Mouse (Mus musculus): Measurements from ENCODE around the gene Gnpat. TPM values are rescaled to one million over a fixed set of nuclear protein-coding genes. Genes with fewer than 3 reads are reported as not detected.
"Not testable (repeated sequence)": the region's sequence is repeated elsewhere in the genome, so short reads cannot be mapped to it uniquely, and the experiment has no call there.

Gene Gnpat
- total RNA-seq, 2 experiments from 2014 or later = 56.6 to 61.4 TPM

GRCm38 (mm10) chr8:124839371-124839770, 23.5 kb upstream of the Gnpat start:
- intact Hi-C loops (cut with DNase I) = no loop called here
- no peak for DNase-seq (ENCODE audit: extremely low spot score in 1 of 2, low spot score in 2 of 2)

DNA sequence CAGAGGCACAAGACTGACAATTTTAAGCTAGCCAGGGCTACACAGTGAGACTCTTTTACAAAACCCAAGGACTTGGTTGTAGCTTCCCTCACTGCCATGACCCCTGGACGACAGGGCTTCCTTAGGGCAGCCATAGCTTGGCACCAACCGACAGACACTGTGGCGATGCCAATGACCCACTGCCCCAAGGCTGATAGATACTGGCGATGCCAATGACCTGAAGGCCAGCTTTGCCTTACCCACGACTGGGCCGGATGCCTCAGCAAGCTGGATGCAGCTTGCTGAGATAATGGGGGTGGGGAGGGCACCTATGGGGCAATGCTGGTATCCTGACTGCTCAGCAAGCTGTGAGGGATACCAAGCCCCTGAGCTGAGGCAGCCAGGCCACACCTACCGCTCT, 21.9 kb upstream of the Gnpat start:
- intact Hi-C loops (cut with DNase I) = no loop called here
- no peak for DNase-seq (ENCODE audit: extremely low spot score in 1 of 2, low spot score in 2 of 2)

GRCm38 (mm10) chr8:124841775-124842174, 21.1 kb upstream of the Gnpat start:
- intact Hi-C loops (cut with DNase I) = no loop called here

DNA sequence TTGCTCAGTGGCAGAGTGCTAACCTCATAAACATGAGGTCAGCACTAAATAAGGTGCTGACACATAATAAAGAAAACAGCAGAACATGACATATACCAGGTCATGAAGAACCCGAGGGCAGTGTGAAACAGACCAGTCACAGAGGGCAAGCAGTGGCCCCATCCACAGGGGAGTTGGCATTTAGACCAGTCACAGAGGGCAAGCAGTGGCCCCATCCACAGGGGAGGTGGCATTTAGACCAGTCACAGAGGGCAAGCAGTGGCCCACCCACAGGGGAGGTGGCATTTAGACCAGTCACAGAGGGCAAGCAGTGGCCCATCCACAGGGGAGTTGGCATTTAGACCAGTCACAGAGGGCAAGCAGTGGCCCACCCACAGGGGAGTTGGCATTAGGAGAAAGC, 19.9 kb upstream of the Gnpat start:
- DNase-seq (ENCODE audit: extremely low spot score in 1 of 2, low spot score in 2 of 2); intact Hi-C loops (cut with DNase I): not testable (repeated sequence)

More at GRCm38 (mm10) chr8:124841775-124842174, 21.1 kb upstream of the Gnpat start:
- DNase-seq (ENCODE audit: extremely low spot score in 1 of 2, low spot score in 2 of 2) = no peak

GRCm38 (mm10) chr8:124845131-124845530, 17.7 kb upstream of the Gnpat start:
- intact Hi-C loops (cut with DNase I) = no loop called here
- no peak for DNase-seq (ENCODE audit: extremely low spot score in 1 of 2, low spot score in 2 of 2)

DNA sequence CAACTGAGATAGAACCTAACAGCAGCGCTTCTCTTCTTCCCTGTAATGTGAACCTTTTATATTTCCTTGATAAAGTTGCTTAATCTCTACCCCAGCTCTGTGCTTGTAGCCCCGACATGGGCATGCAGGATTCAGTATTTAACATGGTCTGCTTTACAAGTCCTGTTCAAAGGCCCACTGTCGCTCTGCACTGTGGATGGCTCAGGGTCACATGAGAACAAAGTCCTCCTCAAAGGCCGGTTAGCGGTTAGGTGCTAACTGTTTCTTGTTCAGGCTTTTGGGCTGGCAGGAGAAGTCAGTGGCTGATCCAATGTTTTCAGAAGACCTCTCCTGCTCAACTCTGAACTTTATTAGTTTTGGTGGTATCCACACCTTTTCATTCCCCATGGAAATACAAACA, 17.3 kb upstream of the Gnpat start:
- intact Hi-C loops (cut with DNase I) = no loop called here
- DNase-seq (ENCODE audit: extremely low spot score in 1 of 2, low spot score in 2 of 2) = no peak

DNA sequence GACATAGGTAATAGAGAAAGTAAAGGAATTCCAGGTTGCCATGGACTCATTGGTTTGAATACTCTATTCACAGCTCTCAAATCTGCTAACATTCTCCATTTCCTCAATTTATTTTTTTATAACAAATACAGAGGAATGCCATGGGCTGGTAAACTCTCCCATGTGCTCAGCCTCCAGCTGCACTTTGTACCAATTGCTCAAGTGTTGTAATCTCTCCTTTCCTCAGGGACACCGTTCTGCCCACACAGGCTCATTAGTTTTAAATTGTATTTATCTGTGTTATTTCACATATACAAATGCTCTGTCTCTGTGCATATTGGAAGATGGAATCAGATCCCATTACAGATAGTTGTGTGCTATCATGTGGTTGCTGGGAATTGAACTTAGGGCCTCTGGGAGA, 9.3 kb upstream of the Gnpat start:
- no peak for DNase-seq (ENCODE audit: extremely low spot score in 1 of 2, low spot score in 2 of 2)
- intact Hi-C loops (cut with DNase I) = no loop called here

- DNase-seq (ENCODE audit: extremely low spot score in 1 of 2, low spot score in 2 of 2) = no peak
- intact Hi-C loops (cut with DNase I) = no loop called here
Measured at GRCm38 (mm10) chr8:124859466-124859865, 3.4 kb upstream of the Gnpat start.

DNA sequence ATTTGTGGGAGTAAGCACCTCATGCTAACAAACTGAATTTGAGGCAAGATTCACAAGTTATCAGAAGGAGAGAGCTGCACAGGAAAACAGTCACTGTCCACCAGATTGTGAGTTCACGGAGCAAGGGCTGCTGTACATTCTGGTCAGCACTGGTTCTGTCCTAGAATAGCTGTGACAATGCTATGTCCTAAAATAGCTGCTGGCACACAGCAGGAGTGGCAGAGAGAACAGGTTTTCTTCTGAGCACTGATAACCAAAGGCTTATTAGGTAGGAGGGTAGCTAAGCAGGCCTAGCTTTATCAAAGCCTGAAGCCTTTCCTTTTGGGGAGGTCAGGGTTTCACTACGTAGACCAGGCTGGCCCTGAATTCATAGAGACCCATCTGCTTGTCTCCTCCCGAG, 2.6 kb upstream of the Gnpat start:
- no peak for DNase-seq (ENCODE audit: extremely low spot score in 1 of 2, low spot score in 2 of 2)
- intact Hi-C loops (cut with DNase I) = no loop called here

GRCm38 (mm10) chr8:124863163-124863677, 387 bp downstream of the Gnpat start:
- intact Hi-C loops (cut with DNase I) = no loop called here

DNA sequence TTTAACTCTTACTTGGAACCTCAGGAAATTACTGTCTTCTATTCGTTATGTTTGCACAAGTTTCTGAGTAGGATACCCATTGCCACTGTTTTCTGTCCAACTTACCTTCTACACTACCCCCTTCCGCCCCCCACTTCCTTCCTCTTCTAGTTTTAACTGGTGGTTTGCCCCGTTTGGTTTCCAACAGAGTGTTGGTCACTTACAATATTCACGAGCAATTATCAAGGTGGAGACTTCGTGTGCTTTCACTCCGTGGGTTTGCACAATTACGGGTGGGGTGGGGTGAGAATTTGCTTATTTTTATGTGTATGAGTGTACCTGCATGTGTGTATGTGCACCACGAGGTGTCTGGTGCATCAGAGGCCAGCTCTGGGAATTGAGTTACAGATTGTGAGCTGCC, 896 bp downstream of the Gnpat start:
- intact Hi-C loops (cut with DNase I) = no loop called here
- no peak for DNase-seq (ENCODE audit: extremely low spot score in 1 of 2, low spot score in 2 of 2)

More at GRCm38 (mm10) chr8:124863163-124863677, 387 bp downstream of the Gnpat start:
- DNase-seq (ENCODE audit: extremely low spot score in 1 of 2, low spot score in 2 of 2) = peak in 1 of 2 experiments; percentile 27

GRCm38 (mm10) chr8:124866669-124867068, 3.8 kb downstream of the Gnpat start:
- intact Hi-C loops (cut with DNase I) = no loop called here

GRCm38 (mm10) chr8:124867126-124867525, 4.3 kb downstream of the Gnpat start:
- intact Hi-C loops (cut with DNase I) = no loop called here
- no peak for DNase-seq (ENCODE audit: extremely low spot score in 1 of 2, low spot score in 2 of 2)

More at GRCm38 (mm10) chr8:124866669-124867068, 3.8 kb downstream of the Gnpat start:
- no peak for DNase-seq (ENCODE audit: extremely low spot score in 1 of 2, low spot score in 2 of 2)

GRCm38 (mm10) chr8:124869708-124870107, 6.9 kb downstream of the Gnpat start:
- intact Hi-C loops (cut with DNase I) = no loop called here
- no peak for DNase-seq (ENCODE audit: extremely low spot score in 1 of 2, low spot score in 2 of 2)

- intact Hi-C loops (cut with DNase I) = no loop called here
- DNase-seq (ENCODE audit: extremely low spot score in 1 of 2, low spot score in 2 of 2) = no peak
Measured at GRCm38 (mm10) chr8:124871474-124871873, 8.6 kb downstream of the Gnpat start.

DNA sequence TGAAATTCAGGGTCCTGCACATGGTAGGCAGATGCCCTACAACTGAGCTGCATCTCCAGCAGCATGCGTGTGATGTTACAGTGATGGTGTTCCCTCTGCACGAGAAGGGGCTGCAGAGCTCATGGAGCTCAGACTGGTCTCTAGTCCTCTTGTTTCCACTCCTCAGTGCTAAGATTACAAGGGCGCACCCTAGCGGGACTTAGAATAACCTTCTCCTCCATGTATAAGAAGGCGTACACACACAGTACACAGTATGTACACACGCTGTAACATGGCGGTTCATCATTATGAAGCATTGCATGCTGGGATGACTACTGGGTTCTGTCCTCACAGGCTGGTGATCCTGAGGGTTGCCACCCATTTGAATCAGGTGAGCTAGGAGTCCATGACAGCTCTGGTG, 9.2 kb downstream of the Gnpat start:
- intact Hi-C loops (cut with DNase I) = no loop called here
- no peak for DNase-seq (ENCODE audit: extremely low spot score in 1 of 2, low spot score in 2 of 2)

DNA sequence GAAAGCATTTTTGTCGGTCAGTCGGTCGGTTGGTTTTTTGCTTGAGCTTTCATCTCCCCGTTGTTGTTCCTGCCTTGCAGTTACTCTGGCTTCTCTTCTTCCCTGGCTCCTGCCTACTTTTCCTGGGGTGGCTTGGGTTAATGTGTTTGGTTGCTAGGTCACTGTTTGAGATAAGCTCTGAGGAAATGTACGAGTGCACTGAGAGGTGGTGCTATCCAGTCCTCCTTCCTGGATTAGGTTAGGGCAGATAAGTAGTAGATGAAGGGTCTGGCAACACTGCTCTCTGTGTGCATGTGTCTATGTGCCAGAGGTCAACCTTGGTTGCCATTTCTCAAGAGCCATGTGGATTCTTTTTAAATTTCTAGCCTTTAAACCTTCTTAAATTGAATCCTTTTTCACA, 9.9 kb downstream of the Gnpat start:
- intact Hi-C loops (cut with DNase I) = no loop called here

GRCm38 (mm10) chr8:124878141-124878540, 15.3 kb downstream of the Gnpat start:
- no peak for DNase-seq (ENCODE audit: extremely low spot score in 1 of 2, low spot score in 2 of 2)
- intact Hi-C loops (cut with DNase I) = no loop called here

More for the DNA sequence above, 9.9 kb downstream of the Gnpat start:
- DNase-seq (ENCODE audit: extremely low spot score in 1 of 2, low spot score in 2 of 2) = no peak

- DNase-seq (ENCODE audit: extremely low spot score in 1 of 2, low spot score in 2 of 2) = no peak
- intact Hi-C loops (cut with DNase I) = no loop called here
Measured at GRCm38 (mm10) chr8:124878946-124879526, 16.2 kb downstream of the Gnpat start.

DNA sequence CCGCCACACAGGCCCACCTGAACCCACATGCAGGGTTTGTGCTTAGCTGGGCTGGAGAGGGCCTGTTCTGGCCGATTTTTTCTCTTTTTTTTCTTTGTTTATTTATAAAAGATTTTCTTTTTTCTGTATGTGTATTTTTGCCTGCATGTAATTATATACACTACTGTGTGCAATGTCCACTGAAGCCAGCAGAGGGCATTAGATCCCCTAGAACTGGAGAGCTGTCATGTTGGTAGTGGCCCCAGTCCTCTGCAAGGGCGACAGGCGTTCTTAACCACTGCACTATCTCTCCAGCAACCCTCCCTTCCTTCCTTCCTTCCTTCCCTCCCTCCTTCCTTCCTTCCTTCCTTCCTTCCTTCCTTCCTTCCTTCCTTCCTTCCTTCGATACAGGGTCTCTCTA, 25.6 kb downstream of the Gnpat start:
- DNase-seq (ENCODE audit: extremely low spot score in 1 of 2, low spot score in 2 of 2) = no peak
- intact Hi-C loops (cut with DNase I) = no loop called here

DNA sequence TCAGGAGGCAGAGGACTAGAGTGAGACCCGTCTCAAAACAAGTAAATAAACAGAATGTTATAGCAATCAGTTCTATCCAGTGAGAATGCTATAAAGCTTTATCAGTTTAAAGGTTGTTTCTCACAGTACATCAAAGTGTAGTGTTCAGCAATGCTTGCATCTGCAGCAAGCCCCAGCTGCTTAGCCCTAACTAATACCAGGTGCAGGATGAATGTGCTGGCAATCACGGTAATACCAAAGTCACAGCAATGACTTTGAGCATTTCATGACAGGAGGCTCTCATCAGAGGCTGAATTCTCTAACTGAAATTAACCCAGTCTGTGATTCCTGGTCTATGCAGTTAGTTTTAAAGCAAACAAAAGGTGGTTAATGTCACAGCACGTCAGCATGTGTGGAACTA, 29.8 kb downstream of the Gnpat start:
- DNase-seq (ENCODE audit: extremely low spot score in 1 of 2, low spot score in 2 of 2) = no peak
- intact Hi-C loops (cut with DNase I) = no loop called here

Data from left cerebral cortex, postnatal 10 days (tissue).